Mouse (Mus musculus): ENCODE results near the gene Dis3l2.

The Dis3l2 gene

DNA sequence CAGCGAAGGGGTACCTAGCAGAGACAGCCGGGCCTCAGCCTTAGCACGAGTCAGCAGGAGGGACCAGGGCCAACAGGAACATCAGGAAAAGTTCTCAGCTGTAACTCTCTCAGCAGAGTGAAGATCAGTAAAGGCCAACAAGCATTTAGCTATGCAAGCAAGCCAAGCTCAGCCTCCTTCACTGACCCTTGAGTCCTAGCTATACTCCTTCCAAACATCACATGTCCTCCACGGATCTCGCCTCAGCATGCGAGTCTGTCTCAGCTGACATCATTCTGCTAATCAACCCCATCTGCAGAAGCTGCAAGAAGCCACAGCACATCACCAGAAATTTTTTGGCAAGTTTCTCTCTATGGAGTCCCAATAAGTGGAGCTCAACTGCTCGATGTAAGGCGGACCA is 370.2 kb downstream of the Dis3l2 start:
- DNase-seq (ENCODE audit: low spot score in 2 of 2) = no peak

DNA sequence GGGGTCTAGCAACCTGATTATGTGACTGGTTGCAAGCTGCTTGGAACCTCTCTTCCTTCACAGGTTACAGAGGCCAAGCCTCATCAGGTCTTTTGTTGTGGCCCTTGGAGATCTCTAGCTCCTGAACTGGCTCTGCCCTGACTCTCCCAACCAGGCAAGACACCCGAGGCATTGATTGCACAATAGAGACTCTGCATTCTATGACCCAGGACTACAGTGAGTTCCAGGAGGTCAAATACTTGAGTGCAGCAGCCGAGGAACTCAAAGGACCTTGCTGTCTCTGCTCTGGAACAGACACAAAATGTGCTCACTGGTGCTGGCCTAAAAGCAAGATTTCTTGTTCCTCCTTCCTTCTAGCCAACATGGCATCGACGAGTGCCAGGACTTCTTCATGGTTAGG is 382.6 kb downstream of the Dis3l2 start:
- DNase-seq (ENCODE audit: low spot score in 2 of 2) = peak in 1 of 2 experiments; percentile 52

DNA sequence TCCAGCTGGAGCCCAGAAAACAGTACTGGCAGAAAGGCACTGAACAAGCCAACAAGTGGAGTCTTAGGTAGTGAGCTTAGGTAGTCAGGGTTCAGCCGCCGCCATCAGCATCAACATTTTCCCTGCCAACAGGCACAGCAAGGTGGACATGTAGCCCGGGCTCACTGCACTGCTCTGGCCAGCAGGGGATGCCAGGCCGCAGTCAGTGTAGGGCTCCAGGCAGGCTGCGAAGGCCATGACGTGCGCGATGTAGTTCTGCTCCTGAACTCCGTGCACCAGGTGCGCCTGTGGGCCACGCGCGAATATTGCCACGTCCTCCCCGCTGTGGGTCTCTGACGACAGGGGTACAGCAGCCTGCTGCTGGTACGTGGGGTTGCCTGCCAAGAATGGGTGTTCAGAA is 383.4 kb downstream of the Dis3l2 start:
- peak in 1 of 2 experiments; percentile 58 for DNase-seq (ENCODE audit: low spot score in 2 of 2)

DNA sequence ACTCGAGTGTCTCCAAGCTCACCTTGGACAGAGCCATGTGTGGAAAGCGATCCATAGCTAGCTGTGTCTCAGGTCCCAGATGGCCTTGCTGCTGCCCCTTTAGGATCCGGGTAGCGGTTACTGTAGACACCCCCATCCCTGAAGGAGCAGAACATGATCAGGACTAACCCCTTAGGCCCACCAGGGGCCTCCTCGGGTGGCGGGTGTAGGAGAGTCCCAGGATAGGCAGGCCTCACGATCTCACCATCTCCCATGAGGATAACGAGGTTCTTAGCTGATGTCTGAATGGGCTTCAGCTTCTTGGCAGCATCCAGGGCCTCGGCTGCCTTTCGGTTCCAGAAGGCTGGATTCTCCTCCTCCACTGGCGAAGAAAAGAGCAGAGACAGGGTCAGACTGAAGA is 385.6 kb downstream of the Dis3l2 start:
- peak in 1 of 2 experiments; percentile 54 for DNase-seq (ENCODE audit: low spot score in 2 of 2)

DNA sequence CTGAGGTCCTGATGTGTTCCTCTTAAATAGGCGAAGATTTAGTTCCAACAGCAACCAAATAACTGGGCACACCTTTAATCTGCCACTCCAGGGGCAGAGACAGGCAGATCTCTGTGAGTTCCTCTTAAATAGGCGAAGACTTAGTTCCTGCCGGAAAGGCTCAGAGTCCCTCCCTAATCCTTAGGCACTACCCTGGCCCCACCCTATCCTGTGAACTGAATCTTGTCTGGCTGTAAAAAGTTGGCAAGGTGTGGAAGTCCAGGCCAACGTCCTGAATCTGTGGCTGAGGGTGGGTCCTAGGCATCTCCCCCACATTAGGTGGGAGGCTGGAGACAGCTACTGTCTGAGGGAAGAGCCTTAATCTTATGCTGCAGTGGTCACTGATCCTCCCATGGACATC is 386.2 kb downstream of the Dis3l2 start, which contains the start of gene Alppl2:
Gene Alppl2 (minus strand): TSS at position 101 of the 400 bp plus-strand sequence.
- DNase-seq (ENCODE audit: low spot score in 2 of 2) = no peak

DNA sequence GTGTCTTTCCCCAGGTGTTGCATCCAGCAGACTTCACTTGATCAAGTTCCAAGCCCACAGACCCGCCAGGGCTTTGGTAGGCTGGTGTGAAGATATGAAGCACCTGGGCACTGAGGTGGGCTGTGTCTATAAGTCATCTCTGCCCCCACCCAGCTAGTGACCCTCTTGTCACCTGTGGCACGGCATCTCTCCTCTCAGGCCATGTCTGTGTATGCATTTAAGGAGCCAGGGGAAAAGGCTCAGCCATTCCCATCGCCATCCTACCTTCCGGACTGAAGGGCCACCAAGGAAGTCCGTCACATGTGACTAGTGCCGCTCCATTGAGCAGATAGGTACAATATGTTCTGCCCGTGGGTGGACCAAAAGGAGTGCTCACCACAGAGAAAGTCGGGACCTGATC is 392.0 kb downstream of the Dis3l2 start:
- DNase-seq (ENCODE audit: low spot score in 2 of 2) = peak in 1 of 2 experiments; percentile 56

DNA sequence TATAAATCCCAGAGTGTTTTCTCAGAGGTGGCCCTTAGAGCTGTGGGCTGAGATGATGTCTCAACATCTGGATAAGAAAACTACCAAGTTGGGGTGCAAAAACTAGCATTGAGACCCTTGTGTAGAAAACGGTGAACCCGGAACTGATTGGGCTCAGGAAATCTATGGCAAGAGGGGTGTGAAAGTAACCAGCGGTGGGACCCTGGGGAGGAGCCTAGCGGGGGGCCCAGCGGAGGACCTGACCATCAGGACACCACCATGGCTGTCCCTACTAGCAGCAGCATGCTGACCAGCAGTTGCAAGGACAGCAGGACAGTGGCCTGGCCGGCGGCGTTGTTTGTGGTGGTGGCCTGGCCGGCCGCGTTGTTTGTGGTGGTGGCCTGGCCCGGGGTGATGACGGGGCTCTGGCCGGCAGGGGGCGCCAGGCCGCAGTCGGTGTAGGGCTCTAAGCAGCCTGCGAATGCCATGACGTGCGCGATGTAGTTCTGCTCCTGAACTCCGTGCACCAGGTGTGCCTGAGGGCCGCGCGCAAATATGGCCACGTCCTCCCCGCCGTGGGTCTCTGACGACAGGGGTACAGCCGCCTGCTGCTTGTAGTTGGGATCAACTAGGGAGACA is 394.9 kb downstream of the Dis3l2 start:
- DNase-seq (ENCODE audit: low spot score in 2 of 2) = peak; percentile 33 to 71
